Mouse (Mus musculus): ENCODE data around the gene Id4. TPM values are rescaled to one million over a fixed set of nuclear protein-coding genes. Genes with fewer than 3 reads are reported as not detected.

Id4 gene
- polyA plus RNA-seq (2012): 0.01 TPM in 1 of 2 replicates, not detected in the other

- Histone ChIP-seq H3K36me3 (ENCODE audit: control insufficient read depth) (no peaks in the 10 kb centered on the region), H3K4me1 (ENCODE audit: control insufficient read depth) (no peaks in the 10 kb centered on the region), H3K27me3 (ENCODE audit: control insufficient read depth) (peaks cover 54% of the 10 kb centered on the region), H3K4me3 (replicated peaks) (peak within 1 kb of the TSS; percentile 30), H3K9me3 (ENCODE audit: control insufficient read depth, low read length) (no peaks in the 10 kb centered on the region; the same call in 1 of the 2 replicates)
- TF ChIP-seq GATA1 (IDR thresholded peaks at IDR 0.05; ENCODE audit: low read length): no peak
- no peak for TF ChIP-seq TAL1 (IDR thresholded peaks at IDR 0.05; ENCODE audit: low read length)
These were observed at the start of gene Id4 for GRCm38 (mm10) chr13:48260690-48261278. TSS of gene Id4 (plus strand) at chr13:48261228.

GRCm38 (mm10) chr13:48227136-48227535 is 33.9 kb upstream of the Id4 start:
- no peak overlapping the region for H3K4me3 ChIP-seq (replicated peaks)
- H3K4me1 ChIP-seq (ENCODE audit: control insufficient read depth): no peaks in the 10 kb centered on the region
- H3K9me3 ChIP-seq (ENCODE audit: control insufficient read depth, low read length): no peaks in the 10 kb centered on the region
- peaks cover 15% of the 10 kb centered on the region for H3K27me3 ChIP-seq (ENCODE audit: control insufficient read depth)
- TF ChIP-seq GATA1 (IDR thresholded peaks at IDR 0.05; ENCODE audit: low read length): no peak
- no peak for TF ChIP-seq TAL1 (IDR thresholded peaks at IDR 0.05; ENCODE audit: low read length)
- no peaks in the 10 kb centered on the region for H3K36me3 ChIP-seq (ENCODE audit: control insufficient read depth)

GRCm38 (mm10) chr13:48227712-48228111 is 33.3 kb upstream of the Id4 start:
- Histone ChIP-seq H3K4me1 (ENCODE audit: control insufficient read depth) (no peaks in the 10 kb centered on the region), H3K4me3 (replicated peaks) (no peak overlapping the region), H3K27me3 (ENCODE audit: control insufficient read depth) (peaks cover 15% of the 10 kb centered on the region), H3K9me3 (ENCODE audit: control insufficient read depth, low read length) (no peaks in the 10 kb centered on the region), H3K36me3 (ENCODE audit: control insufficient read depth) (no peaks in the 10 kb centered on the region)
- TF ChIP-seq GATA1 (IDR thresholded peaks at IDR 0.05; ENCODE audit: low read length) (no peak), TAL1 (IDR thresholded peaks at IDR 0.05; ENCODE audit: low read length) (no peak)

GRCm38 (mm10) chr13:48228114-48228513 is 32.9 kb upstream of the Id4 start:
- Histone ChIP-seq H3K4me3 (replicated peaks) (no peak overlapping the region), H3K36me3 (ENCODE audit: control insufficient read depth) (no peaks in the 10 kb centered on the region), H3K9me3 (ENCODE audit: control insufficient read depth, low read length) (no peaks in the 10 kb centered on the region), H3K27me3 (ENCODE audit: control insufficient read depth) (peaks cover 15% of the 10 kb centered on the region), H3K4me1 (ENCODE audit: control insufficient read depth) (no peaks in the 10 kb centered on the region)
- no peak for TF ChIP-seq TAL1 (IDR thresholded peaks at IDR 0.05; ENCODE audit: low read length)
- TF ChIP-seq GATA1 (IDR thresholded peaks at IDR 0.05; ENCODE audit: low read length): no peak

GRCm38 (mm10) chr13:48230996-48231395 is 30.0 kb upstream of the Id4 start:
- H3K4me1 ChIP-seq (ENCODE audit: control insufficient read depth): no peaks in the 10 kb centered on the region

GRCm38 (mm10) chr13:48236436-48236835 is 24.6 kb upstream of the Id4 start:
- Histone ChIP-seq H3K9me3 (ENCODE audit: control insufficient read depth, low read length) (no peaks in the 10 kb centered on the region), H3K4me3 (replicated peaks) (no peak overlapping the region), H3K27me3 (ENCODE audit: control insufficient read depth) (no peaks in the 10 kb centered on the region), H3K4me1 (ENCODE audit: control insufficient read depth) (no peaks in the 10 kb centered on the region), H3K36me3 (ENCODE audit: control insufficient read depth) (no peaks in the 10 kb centered on the region)
- TF ChIP-seq TAL1 (IDR thresholded peaks at IDR 0.05; ENCODE audit: low read length) (no peak), GATA1 (IDR thresholded peaks at IDR 0.05; ENCODE audit: low read length) (no peak)

More at GRCm38 (mm10) chr13:48230996-48231395, 30.0 kb upstream of the Id4 start:
- Histone ChIP-seq H3K4me3 (replicated peaks) (no peak overlapping the region), H3K9me3 (ENCODE audit: control insufficient read depth, low read length) (no peaks in the 10 kb centered on the region), H3K36me3 (ENCODE audit: control insufficient read depth) (no peaks in the 10 kb centered on the region), H3K27me3 (ENCODE audit: control insufficient read depth) (peaks cover 15% of the 10 kb centered on the region)
- TF ChIP-seq GATA1 (IDR thresholded peaks at IDR 0.05; ENCODE audit: low read length): no peak
- TF ChIP-seq TAL1 (IDR thresholded peaks at IDR 0.05; ENCODE audit: low read length): no peak

- Histone ChIP-seq H3K9me3 (ENCODE audit: control insufficient read depth, low read length) (no peaks in the 10 kb centered on the region), H3K4me1 (ENCODE audit: control insufficient read depth) (no peaks in the 10 kb centered on the region), H3K36me3 (ENCODE audit: control insufficient read depth) (no peaks in the 10 kb centered on the region), H3K4me3 (replicated peaks) (no peak overlapping the region), H3K27me3 (ENCODE audit: control insufficient read depth) (no peaks in the 10 kb centered on the region)
- TF ChIP-seq GATA1 (IDR thresholded peaks at IDR 0.05; ENCODE audit: low read length) (no peak), TAL1 (IDR thresholded peaks at IDR 0.05; ENCODE audit: low read length) (no peak)
These were observed 24.2 kb upstream of the Id4 start for GRCm38 (mm10) chr13:48236865-48237264.

- H3K4me1 ChIP-seq (ENCODE audit: control insufficient read depth): no peaks in the 10 kb centered on the region
- no peaks in the 10 kb centered on the region for H3K27me3 ChIP-seq (ENCODE audit: control insufficient read depth)
- no peaks in the 10 kb centered on the region for H3K9me3 ChIP-seq (ENCODE audit: control insufficient read depth, low read length)
- H3K4me3 ChIP-seq (replicated peaks): no peak overlapping the region
- no peak for TF ChIP-seq TAL1 (IDR thresholded peaks at IDR 0.05; ENCODE audit: low read length)
- TF ChIP-seq GATA1 (IDR thresholded peaks at IDR 0.05; ENCODE audit: low read length): no peak
- no peaks in the 10 kb centered on the region for H3K36me3 ChIP-seq (ENCODE audit: control insufficient read depth)
These were observed 23.5 kb upstream of the Id4 start for GRCm38 (mm10) chr13:48237516-48237915.

GRCm38 (mm10) chr13:48245235-48246012 is 15.6 kb upstream of the Id4 start:
- H3K36me3 ChIP-seq (ENCODE audit: control insufficient read depth): no peaks in the 10 kb centered on the region
- H3K27me3 ChIP-seq (ENCODE audit: control insufficient read depth): no peaks in the 10 kb centered on the region
- TF ChIP-seq TAL1 (IDR thresholded peaks at IDR 0.05; ENCODE audit: low read length) (no peak), GATA1 (IDR thresholded peaks at IDR 0.05; ENCODE audit: low read length) (no peak)

More at GRCm38 (mm10) chr13:48245235-48246012, 15.6 kb upstream of the Id4 start:
- no peak overlapping the region for H3K4me3 ChIP-seq (replicated peaks)
- no peaks in the 10 kb centered on the region for H3K4me1 ChIP-seq (ENCODE audit: control insufficient read depth)
- H3K9me3 ChIP-seq (ENCODE audit: control insufficient read depth, low read length): no peaks in the 10 kb centered on the region
